Mouse (Mus musculus) brown adipose tissue, adult 24 weeks (tissue): ENCODE results near the gene Hes6. TPM values are rescaled to one million over a fixed set of nuclear protein-coding genes. Genes with fewer than 3 reads are reported as not detected.
A peak's percentile ranks its signal among the peaks of the same experiment; 100 is the strongest.

ENCODE experiments used
- H3K27ac ChIP-seq: fragments of 200-500 bp; replicated peaks from 2 replicates; pipeline ENCODE4 v1.5.1; 2012; ENCODE audit warnings: low read depth, mild to moderate bottlenecking, low read length
- H3K4me1 ChIP-seq: fragments of 200-500 bp; 2 replicates; pipeline ENCODE4 v1.6.1; 2012; ENCODE audit warnings: low read length, mixed read lengths; ENCODE audit not compliant: control insufficient read depth, insufficient read depth, insufficient read length
- H3K4me3 ChIP-seq: fragments of 200-500 bp; 2 replicates; pipeline ENCODE4 v1.5.1; 2012; ENCODE audit warnings: low read depth, mild to moderate bottlenecking, low read length, moderate library complexity; ENCODE audit not compliant: insufficient read depth
- polyA plus RNA-seq: library from polyadenylated mRNA; stranded (reverse); fragments of >200 nt; gene quantifications from 2 replicates; pipeline ENCODE4 v1.2.4, GENCODE M21; 2012; ENCODE audit not compliant: missing spikeins, insufficient read depth, insufficient read length

Hes6 gene
- polyA plus RNA-seq, 1 experiment, result 10.9 TPM

DNA sequence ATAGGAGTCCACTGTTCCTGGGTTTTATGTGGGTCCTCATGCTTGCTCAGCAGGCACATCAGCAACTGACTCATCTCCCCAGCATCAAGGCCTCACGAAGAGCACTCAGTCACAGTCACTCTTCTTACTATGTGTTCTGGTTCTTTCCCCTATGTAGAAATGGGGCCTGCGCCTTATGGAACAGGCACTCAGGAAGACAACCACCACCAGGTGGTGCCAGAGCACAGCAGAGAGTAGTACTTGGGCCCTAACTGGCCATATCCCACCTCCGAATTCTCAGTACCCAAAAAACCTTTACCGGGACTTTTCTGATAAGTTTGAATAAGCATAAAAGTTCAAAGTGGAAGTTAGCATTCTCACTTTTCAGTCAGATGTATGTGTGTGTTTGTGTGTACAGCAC is 14.8 kb upstream of the Hes6 start:
- no peak overlapping the region for H3K4me3 ChIP-seq
- H3K4me1 ChIP-seq, result no peaks in the 10 kb centered on the region
- no peak overlapping the region for H3K27ac ChIP-seq

DNA sequence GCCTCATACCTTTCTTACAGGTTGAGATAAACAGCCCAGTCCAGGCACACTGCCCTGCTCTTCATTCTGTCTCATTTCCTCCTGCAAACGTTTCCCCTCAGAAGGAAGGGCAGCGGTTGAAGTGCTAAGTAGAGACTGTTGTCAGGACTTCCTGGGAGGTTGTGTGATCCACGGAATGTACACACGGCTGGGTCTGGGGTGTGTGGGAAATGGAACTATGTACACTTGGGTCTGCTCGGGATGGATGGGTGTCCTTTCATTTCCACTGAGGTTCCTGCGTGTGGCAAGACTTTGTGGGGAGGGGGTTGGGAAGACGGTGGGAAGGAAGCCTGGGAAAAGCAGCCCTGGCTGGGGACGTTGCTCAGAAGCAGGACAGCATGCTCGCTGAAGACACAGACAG is 12.6 kb upstream of the Hes6 start:
- no peak overlapping the region for H3K4me3 ChIP-seq
- H3K4me1 ChIP-seq, result no peaks in the 10 kb centered on the region
- H3K27ac ChIP-seq, result no peak overlapping the region

DNA sequence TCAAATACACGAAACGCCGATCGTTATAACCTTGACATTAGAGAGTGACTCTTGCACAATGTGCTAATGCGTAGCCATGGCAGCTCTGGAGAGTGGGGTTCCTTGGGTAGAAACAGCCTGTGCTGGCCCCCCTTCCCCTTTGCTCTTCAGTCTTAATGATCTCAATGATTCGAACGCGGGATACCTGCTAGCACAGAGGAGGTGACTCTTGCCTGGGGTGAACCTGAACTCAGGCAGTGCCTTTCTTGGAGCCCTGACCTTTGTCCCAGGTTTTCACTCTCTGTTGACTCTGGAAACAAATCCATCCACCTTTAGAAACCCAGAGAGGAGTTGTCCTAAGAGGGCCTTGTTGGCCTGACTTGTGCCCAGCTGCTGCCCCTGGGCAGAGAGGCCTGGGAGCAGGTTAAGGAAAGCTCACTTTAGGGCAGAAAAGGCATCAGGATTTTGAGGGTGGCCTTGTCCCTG is 6.8 kb upstream of the Hes6 start:
- H3K27ac ChIP-seq, result no peak overlapping the region
- H3K4me3 ChIP-seq, result no peak overlapping the region
- H3K4me1 ChIP-seq, result no peaks in the 10 kb centered on the region

DNA sequence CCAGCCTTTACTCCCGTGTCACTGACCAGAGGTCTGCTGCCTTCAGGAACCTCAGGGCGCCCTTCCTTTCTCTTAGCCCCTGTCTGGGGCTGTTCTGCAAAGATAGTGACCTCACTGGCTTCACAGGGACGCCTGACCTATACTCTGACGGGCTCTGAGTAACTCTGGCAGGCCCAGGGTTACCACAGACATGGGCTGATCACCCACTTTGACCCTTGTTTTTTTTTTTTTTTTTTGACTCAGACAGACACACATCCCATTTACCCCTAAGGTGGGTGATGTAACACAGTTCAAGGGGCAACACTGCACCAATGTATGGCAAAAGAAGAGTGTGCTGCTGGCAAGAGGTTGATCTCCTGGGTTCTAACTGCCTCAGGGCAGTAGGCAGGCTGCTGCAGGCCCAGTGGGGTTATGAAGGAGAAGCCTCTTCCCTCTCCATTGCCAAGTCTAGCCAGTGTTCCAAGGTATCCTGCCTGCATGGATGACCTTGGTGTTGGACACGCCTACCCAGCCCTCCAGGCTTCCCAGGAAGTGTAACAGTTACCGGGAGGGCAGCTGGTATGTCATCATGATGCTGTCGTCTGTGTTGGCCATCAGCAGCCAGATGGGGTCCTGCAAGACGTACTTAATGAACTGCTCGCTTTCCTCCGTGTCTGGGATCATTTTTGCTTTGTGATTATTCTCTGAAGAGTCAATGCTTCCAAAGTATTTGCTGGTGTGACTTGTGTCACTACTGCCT is 6.2 kb upstream of the Hes6 start:
- Histone ChIP-seq H3K27ac (no peak overlapping the region), H3K4me1 (no peaks in the 10 kb centered on the region), H3K4me3 (no peak overlapping the region)

DNA sequence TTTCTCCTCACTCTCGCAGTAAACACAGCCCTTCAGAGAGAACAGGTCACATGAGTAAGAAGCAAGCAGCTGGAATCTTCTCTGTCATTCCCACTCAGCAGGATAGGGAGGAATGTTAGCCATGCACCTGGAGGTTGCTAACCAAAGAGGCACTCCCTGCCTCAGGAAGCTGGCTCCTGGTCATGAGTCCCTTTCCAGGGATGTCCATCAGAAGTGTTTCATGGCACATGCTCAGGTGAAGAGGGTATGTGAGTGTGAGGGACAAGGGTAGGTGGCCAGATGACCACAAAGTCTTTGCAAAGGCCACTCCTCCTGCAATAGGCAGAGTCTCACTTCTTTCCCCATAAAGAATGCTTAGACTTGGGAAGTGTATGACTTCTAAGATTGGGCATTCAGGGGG is 4.2 kb upstream of the Hes6 start:
- Histone ChIP-seq H3K4me3 (no peak overlapping the region), H3K4me1 (no peaks in the 10 kb centered on the region), H3K27ac (no peak overlapping the region)

DNA sequence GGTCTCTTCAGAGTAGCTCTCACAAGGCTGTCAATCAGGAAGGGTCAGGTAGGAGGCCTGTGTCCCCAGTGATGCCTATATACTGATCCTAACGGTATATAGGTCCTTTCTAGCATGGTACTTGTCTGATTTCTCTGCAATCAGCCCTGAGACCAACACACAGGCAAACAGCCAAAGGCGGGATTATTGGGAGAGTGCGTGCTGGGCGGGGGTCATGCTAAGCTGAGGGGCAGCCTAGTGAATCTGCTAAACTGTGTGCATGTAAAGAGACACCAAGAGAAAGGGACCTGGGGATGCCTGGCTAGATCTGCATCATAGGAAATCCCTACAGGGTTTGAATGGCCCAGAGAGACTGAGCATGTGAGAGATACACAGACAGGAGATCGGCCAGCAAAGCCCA is 1.5 kb upstream of the Hes6 start:
- H3K4me3 ChIP-seq, result no peak overlapping the region
- H3K27ac ChIP-seq, result no peak overlapping the region
- no peaks in the 10 kb centered on the region for H3K4me1 ChIP-seq

DNA sequence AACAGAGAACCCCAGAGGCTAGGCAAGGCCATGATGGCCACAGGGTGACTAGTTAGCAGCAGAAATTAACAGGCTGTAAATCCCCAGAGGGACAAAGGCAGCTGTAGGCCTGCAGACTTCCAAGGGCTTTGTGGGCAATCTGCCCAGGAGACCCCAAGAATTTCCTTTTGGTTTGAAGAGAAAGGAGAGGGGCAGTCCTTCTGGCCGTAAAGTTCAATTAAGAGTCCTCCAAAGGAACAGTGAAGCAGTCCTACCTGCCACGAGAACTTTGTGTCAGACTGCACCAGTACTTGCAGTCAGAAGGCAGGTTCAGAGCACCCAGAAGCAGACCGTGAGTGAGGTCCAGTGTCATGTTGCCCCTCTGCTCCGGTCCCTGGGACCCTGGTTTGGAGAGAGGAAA is 1.1 kb upstream of the Hes6 start:
- Histone ChIP-seq H3K4me3 (no peak overlapping the region), H3K27ac (no peak overlapping the region), H3K4me1 (no peaks in the 10 kb centered on the region)

DNA sequence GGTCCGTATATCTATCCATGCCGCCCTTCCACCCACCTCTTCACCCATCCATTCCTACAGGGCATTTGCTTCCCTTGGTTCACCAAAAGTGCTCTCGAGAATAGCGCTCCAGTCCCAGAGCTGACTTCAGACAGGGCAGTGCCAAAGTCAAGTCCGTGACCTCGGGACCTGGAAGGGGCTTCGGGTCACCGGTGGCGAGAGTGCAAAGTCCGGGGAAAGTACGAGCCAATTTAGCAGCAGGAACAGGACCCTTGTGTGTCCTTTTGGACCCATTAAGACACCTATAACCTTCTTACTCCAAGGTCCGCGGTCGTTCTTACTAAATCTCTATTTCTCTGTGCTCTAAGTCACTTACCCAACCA is 321 bp downstream of the Hes6 start:
- H3K4me1 ChIP-seq, result no peaks in the 10 kb centered on the region
- peak overlapping the region; percentile 78 for H3K27ac ChIP-seq
- peak overlapping the region; percentile 86 for H3K4me3 ChIP-seq

DNA sequence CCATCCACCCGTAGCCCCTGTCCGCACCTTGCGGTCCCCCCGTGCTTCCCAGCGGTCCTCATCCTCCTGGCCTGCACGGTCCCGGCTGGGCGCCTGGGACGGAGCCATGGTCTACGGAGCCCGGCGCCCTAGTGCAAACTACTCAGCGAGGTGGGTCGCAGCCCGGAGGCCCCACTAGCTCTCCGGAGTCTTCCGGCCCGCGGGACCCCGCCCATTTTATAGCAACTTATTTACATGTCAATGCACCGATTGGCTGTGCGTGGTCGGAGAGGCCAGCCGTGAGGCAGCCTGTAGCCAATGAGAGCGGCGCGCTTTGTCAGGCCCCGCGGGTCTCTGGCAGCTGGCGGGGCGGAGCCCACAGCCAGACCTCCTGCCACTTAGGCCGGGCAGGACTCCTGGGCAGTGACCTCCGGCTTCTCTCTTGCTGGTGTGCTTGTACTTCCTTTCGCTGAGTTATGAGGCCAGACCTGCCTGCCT is 770 bp downstream of the Hes6 start:
- Histone ChIP-seq H3K4me3 (peak overlapping the region; percentile 86), H3K27ac (peak overlapping the region; percentile 78), H3K4me1 (no peaks in the 10 kb centered on the region)

DNA sequence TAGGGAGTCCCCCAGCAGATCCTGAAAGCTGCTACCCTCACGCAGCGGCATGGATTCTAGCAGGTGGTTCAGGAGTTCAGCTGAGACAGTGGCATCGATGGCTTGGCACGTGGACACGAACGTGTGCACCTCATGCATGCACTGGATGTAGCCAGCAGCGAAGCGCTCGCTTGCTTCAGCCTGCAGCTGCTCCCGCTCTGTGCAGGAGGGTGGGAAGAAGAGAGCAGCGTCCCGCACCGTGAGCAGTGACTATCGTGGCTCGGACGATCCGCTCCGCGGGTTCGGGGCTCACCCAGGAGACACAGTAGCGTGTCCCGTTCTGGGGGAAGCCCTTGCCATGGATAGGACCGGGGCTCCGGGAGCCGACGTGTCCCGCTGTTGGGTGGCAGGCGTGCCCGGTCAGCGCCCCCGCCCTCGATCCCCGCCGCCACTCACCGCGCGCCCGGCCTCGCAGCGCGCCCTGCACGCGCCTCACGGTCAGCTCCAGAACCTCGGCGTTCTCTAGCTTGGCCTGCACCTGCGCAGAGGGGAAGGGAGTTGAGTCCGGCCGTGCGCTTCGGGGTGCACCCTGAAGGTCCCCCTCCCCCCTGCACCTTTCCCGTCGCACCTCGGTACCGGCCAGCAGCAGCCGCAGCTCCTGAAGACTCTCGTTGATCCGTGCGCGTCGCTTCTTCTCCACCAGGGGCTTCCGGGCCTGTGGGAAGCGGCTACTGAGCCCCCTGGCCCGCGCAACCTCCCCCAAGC is 1.4 kb downstream of the Hes6 start:
- peak overlapping the region; percentile 86 for H3K4me3 ChIP-seq
- no peak overlapping the region for H3K27ac ChIP-seq
- no peaks in the 10 kb centered on the region for H3K4me1 ChIP-seq

DNA sequence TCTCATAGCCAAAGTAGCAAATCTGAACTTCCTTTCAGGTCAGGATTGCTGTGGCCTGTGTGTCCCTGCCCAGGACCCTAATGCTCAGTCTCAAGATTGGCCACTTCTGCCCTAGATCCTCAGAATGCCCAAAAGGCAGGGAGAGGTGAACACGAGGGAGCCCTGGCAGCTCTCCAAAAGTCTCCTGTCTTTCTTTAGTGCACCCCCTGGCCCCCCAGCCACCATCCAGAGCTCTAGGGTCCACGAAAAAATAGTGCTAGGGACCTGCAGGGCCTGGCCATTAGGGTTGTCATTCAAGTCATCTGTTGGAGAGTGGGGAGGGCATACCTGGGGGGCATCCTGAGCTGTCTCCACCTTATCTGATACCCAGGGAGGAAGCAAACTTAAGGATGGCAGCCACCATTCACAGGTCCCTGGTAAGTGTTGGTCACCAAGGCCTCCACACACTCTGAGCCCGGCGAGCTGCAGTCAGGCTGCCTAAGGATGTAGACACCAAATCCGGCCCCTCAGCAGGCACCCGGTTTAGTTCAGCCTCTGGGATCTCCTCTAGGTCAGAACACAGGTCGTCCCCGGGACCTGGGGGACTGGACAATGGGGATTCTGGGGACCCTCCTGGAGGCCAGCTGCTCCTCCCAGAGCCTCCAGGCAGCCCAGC is 2.1 kb downstream of the Hes6 start:
- no peaks in the 10 kb centered on the region for H3K4me1 ChIP-seq
- H3K4me3 ChIP-seq, result peak overlapping the region; percentile 86; the same call in 1 of the 2 replicates
- no peak overlapping the region for H3K27ac ChIP-seq

DNA sequence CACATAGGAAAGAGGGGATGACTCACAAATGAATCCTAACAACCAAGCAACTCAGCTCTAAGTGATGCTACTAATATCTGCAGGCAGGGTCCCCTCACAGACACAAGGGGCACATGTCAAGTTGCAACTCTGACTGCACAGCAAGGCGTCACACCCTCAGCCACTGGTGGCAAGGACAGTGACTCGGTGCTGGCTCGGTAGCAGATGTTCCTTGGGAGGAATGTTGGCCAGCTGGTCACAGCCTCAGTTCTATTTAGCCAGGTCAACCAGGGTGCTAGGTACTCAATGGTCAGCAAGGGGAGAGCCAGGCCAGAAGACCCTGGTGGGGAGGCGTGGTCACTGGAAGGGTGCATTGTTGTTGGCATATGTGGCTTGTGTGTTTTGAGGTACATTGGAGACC is 6.0 kb downstream of the Hes6 start:
- no peak overlapping the region for H3K27ac ChIP-seq
- no peaks in the 10 kb centered on the region for H3K4me1 ChIP-seq
- no peak overlapping the region for H3K4me3 ChIP-seq

DNA sequence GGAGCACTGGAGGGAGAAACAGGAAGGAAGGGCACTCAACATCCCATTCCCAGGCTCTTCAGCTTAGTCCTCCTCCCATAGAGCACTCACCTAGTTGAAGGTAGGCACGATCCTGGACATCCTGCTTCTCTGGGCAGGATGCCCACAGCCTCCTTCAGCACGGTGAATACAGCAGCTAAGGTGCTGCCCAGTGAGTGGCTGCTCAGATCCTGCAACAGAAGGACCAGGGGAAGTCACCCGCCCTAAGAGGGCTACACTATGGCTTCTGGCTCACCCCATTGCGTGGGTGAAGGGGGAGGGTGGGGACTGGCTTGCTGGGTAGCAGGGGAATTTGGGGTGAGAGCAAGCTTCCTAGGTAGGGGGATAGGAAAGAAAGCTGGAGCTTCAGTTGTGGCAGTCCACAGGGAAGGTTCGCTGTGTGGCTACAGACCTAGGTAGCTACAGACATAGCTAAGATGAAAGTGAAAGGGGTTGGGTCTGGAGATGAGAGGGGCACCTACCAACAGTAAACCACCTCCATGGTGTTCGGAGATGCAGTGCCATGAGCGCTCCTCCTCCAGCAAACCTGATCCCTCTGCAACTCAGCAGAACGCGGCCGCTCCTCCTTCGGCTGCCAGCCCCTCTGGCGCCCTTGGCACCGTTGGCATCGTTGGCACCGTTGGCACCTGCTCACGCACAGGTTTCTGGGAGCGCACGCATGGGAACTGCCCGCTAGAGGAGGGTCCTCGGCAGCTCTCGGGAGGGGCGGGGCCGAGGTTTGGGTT is 8.2 kb downstream of the Hes6 start:
- H3K4me3 ChIP-seq, result no peak overlapping the region
- H3K4me1 ChIP-seq, result no peaks in the 10 kb centered on the region
- H3K27ac ChIP-seq, result no peak overlapping the region

DNA sequence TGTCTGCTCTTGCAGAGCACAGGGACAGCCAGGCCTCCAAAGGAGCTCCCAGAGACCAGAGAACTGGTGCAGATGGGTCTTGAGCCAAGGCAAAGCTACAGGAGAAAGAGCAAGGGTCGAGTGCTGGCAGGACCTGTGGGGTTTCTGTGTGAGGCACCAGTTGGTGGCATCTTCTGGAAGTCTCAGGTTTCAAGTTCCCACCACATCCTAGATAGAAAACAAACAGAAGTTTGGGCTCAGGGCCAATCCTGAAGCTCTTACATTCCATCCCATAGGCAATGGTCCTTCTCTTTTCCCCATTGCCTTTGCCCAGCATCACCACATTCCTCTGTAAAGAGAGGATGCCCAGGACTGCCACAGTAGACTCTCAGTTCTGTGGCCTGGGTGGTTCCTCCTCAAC is 8.9 kb downstream of the Hes6 start:
- no peaks in the 10 kb centered on the region for H3K4me1 ChIP-seq
- H3K27ac ChIP-seq, result no peak overlapping the region
- H3K4me3 ChIP-seq, result no peak overlapping the region
